In the genomic region with DNA sequence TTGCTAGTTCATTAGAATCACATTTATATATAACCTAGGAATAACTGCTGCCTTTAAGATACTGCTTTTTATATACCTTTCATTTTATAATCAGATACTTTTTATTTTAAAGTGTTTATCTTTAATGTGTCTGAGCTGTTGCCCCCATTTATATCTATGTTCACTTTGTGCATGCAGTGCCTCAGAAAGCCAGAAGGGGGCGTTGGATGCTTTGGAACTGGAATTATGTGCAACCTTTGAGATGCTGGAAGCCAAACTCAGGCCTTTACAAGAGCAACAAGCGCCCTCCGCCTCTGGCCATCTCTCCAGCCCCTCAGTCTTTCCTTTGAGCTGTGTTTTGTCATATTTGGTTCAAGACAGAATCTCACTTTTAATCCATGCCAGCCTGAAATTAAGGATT, we compare ENCODE assay signal across 24 mouse cellular contexts. TPM values are rescaled to one million over a fixed set of nuclear protein-coding genes. Genes with fewer than 3 reads are reported as not detected.
DNase-seq lines count a peak whose midpoint lies in the region; ATAC-seq and TF ChIP-seq lines count a peak whose summit lies in the region.
"Had no signal": no experiment of that assay in that cellular context is flagged by ENCODE, and none has a peak within 500 bp of the region (broad histone marks: within the 10 kb centered on the region; RNA-seq: fewer than 3 reads in every experiment).

No protein-coding gene starts in this region.

- no peaks in the 10 kb centered on the region for H3K9me3 ChIP-seq in forebrain, postnatal 0 days (ENCODE audit: low read length)
- 0 out of 2 replicates have a peak, but pooled peaks cover 4% of the 10 kb centered on the region for H3K9me3 ChIP-seq in forebrain, embryonic 12.5 days
- H3K9me3 ChIP-seq in CH12.LX (replicated peaks; ENCODE audit: low read length) = peaks cover 21% of the 10 kb centered on the region
- H3K9me3 ChIP-seq: embryonic facial prominence, embryonic 13.5 days; heart, embryonic 12.5 days; hindbrain, embryonic 15.5 days; liver, embryonic 13.5 days; neural tube, embryonic 12.5 days; stomach, embryonic 15.5 days had no signal

- no peaks in the 10 kb centered on the region for H3K4me1 ChIP-seq in forebrain, postnatal 0 days (ENCODE audit: insufficient read depth)
- H3K4me1 ChIP-seq in forebrain, embryonic 12.5 days = peaks cover 15% of the 10 kb centered on the region
- no peaks in the 10 kb centered on the region for H3K4me1 ChIP-seq in liver, adult 2 months (ENCODE audit: control insufficient read depth, insufficient read depth, low read length)
- H3K4me1 ChIP-seq in CH12.LX (ENCODE audit: control insufficient read depth in 1 of 2, insufficient read depth in 2 of 2) = no peaks in the 10 kb centered on the region
- peaks cover 2% of the 10 kb centered on the region; the same call in 1 of the 2 replicates for H3K4me1 ChIP-seq in cortical plate, adult 2 months (ENCODE audit: control insufficient read depth, insufficient read depth, low read length)

- no peak overlapping the region for H3K27ac ChIP-seq in forebrain, postnatal 0 days (ENCODE audit: low read depth, low read length)
- H3K27ac ChIP-seq in forebrain, embryonic 12.5 days = no peak overlapping the region
- H3K27ac ChIP-seq in liver, adult 2 months (replicated peaks; ENCODE audit: insufficient read depth, low read depth, low read length) = no peak overlapping the region
- no peak overlapping the region for H3K27ac ChIP-seq in CH12.LX (ENCODE audit: insufficient read depth, low read depth)
- H3K27ac ChIP-seq in cortical plate, adult 2 months (ENCODE audit: insufficient read depth, low read length) = no peak overlapping the region
- H3K27ac ChIP-seq: embryonic facial prominence, embryonic 13.5 days; hindbrain, embryonic 15.5 days; liver, embryonic 13.5 days; neural tube, embryonic 12.5 days; stomach, embryonic 15.5 days had no signal

- H3K36me3 ChIP-seq in forebrain, postnatal 0 days (ENCODE audit: insufficient read depth) = peaks cover 11% of the 10 kb centered on the region
- peaks cover 38% of the 10 kb centered on the region for H3K36me3 ChIP-seq in forebrain, embryonic 12.5 days (replicated peaks)
- H3K36me3 ChIP-seq in liver, adult 2 months (ENCODE audit: control insufficient read depth, insufficient read depth, low read length) = no peaks in the 10 kb centered on the region
- no peaks in the 10 kb centered on the region for H3K36me3 ChIP-seq in CH12.LX (replicated peaks in 1 of 2; ENCODE audit: control insufficient read depth in 1 of 2, insufficient read depth in 1 of 2, low read length in 1 of 2)
- H3K36me3 ChIP-seq: liver, embryonic 13.5 days had no signal

- no peak for ATAC-seq in forebrain, postnatal 0 days
- ATAC-seq in forebrain, embryonic 12.5 days (ENCODE audit: low FRiP score) = no peak

- TF ChIP-seq EP300 in CH12.LX (IDR thresholded peaks at IDR 0.05; ENCODE audit: low read length) = no peak

- TF ChIP-seq CTCF in forebrain, postnatal 0 days (IDR thresholded peaks at IDR 0.05; ENCODE audit: low read depth) = peak; percentile 41
- TF ChIP-seq CTCF in liver, adult 2 months (IDR thresholded peaks at IDR 0.05; ENCODE audit: low read depth, low read length) = 0 out of 2 replicates have a peak, but pooled peaks have one; percentile 16
- TF ChIP-seq CTCF in CH12.LX (conservative IDR thresholded peaks at IDR 0.05 in 1 of 2, IDR thresholded peaks at IDR 0.05 in 1 of 2; ENCODE audit: low read depth in 2 of 2, low read length in 2 of 2) = peak; percentile 13 to 33; a peak in 1 of 4 replicates
- 0 out of 2 replicates have a peak, but pooled peaks have one; percentile 3 for TF ChIP-seq CTCF in cortical plate, adult 2 months (IDR thresholded peaks at IDR 0.05; ENCODE audit: extremely low read depth, insufficient read depth, low read length)

- H3K4me3 ChIP-seq in forebrain, postnatal 0 days (ENCODE audit: low read depth, low read length) = no peak overlapping the region
- no peak overlapping the region for H3K4me3 ChIP-seq in forebrain, embryonic 12.5 days (replicated peaks)
- no peak overlapping the region for H3K4me3 ChIP-seq in liver, adult 2 months (ENCODE audit: insufficient read depth, low read depth, low read length)
- H3K4me3 ChIP-seq in CH12.LX (replicated peaks in 1 of 3; ENCODE audit: low read depth in 2 of 3, low read length in 2 of 3, poor library complexity in 1 of 3) = no peak overlapping the region
- no peak overlapping the region for H3K4me3 ChIP-seq in cortical plate, adult 2 months (ENCODE audit: insufficient read depth, low read length)
- H3K4me3 ChIP-seq: embryonic facial prominence, embryonic 13.5 days; heart, embryonic 12.5 days; hindbrain, embryonic 15.5 days; liver, embryonic 13.5 days; neural tube, embryonic 12.5 days; stomach, embryonic 15.5 days had no signal

- H3K9ac ChIP-seq in forebrain, postnatal 0 days = no peak overlapping the region
- no peak overlapping the region for H3K9ac ChIP-seq in forebrain, embryonic 12.5 days
- no peak overlapping the region for H3K9ac ChIP-seq in liver, adult 2 months (ENCODE audit: low read depth, low read length)
- no peak overlapping the region for H3K9ac ChIP-seq in CH12.LX (ENCODE audit: insufficient read depth, low read depth)
- H3K9ac ChIP-seq: embryonic facial prominence, embryonic 13.5 days; heart, embryonic 12.5 days; hindbrain, embryonic 15.5 days; liver, embryonic 13.5 days; neural tube, embryonic 12.5 days; stomach, embryonic 15.5 days had no signal

- no peak for TF ChIP-seq POLR2A in liver, adult 2 months (IDR thresholded peaks at IDR 0.05; ENCODE audit: extremely low read depth, insufficient read depth, low read length)
- no peak for TF ChIP-seq POLR2A in CH12.LX (IDR thresholded peaks at IDR 0.05; ENCODE audit: low read depth, low read length)
- TF ChIP-seq POLR2A in cortical plate, adult 2 months (IDR thresholded peaks at IDR 0.05; ENCODE audit: extremely low read depth, insufficient read depth, low read length) = no peak

- H3K27me3 ChIP-seq in forebrain, postnatal 0 days (ENCODE audit: insufficient read depth, low read length) = no peaks in the 10 kb centered on the region
- H3K27me3 ChIP-seq in forebrain, embryonic 12.5 days = no peaks in the 10 kb centered on the region
- H3K27me3 ChIP-seq in liver, adult 2 months (ENCODE audit: control insufficient read depth, insufficient read depth, low read length) = 0 out of 2 replicates have a peak, but pooled peaks cover 3% of the 10 kb centered on the region
- peaks cover 28% of the 10 kb centered on the region for H3K27me3 ChIP-seq in CH12.LX (replicated peaks)
- H3K27me3 ChIP-seq: embryonic facial prominence, embryonic 13.5 days; heart, embryonic 12.5 days; hindbrain, embryonic 15.5 days; neural tube, embryonic 12.5 days; stomach, embryonic 15.5 days had no signal

- no peaks in the 10 kb centered on the region for H3K79me2 ChIP-seq in liver, adult 2 months (ENCODE audit: control insufficient read depth, insufficient read depth, low read length)
- H3K79me2 ChIP-seq in CH12.LX (replicated peaks; ENCODE audit: control insufficient read depth, extremely low read depth, insufficient read depth, poor library complexity, severe bottlenecking) = no peaks in the 10 kb centered on the region

- no peak overlapping the region for H3K4me2 ChIP-seq in forebrain, postnatal 0 days (ENCODE audit: low read depth)
- H3K4me2 ChIP-seq in forebrain, embryonic 12.5 days = no peak overlapping the region
- no peak overlapping the region for H3K4me2 ChIP-seq in CH12.LX (ENCODE audit: insufficient read depth, low read depth, poor library complexity, severe bottlenecking)
- H3K4me2 ChIP-seq: embryonic facial prominence, embryonic 13.5 days; heart, embryonic 12.5 days; hindbrain, embryonic 15.5 days; liver, embryonic 13.5 days; neural tube, embryonic 12.5 days; stomach, embryonic 15.5 days had no signal

- TF ChIP-seq RAD21 in CH12.LX (IDR thresholded peaks at IDR 0.05; ENCODE audit: low read depth, low read length) = no peak

- in situ Hi-C loops in CH12.LX (cut with MboI; ENCODE audit: low pct_ligation_motif_present, low pct_unique_long_range_greater_than_20kb, low sequenced_read_pairs) = no loop called here

- WGBS in forebrain, postnatal 0 days = 69% methylated on average over 3 of the region's 3 CpGs
- WGBS in forebrain, embryonic 12.5 days = 72% methylated on average over 3 of the region's 3 CpGs
- WGBS in liver, adult 2 months = 74% methylated on average over 3 of the region's 3 CpGs

- no peak for DNase-seq in forebrain, postnatal 0 days
- no peak for DNase-seq in liver, adult 2 months (ENCODE audit: extremely low read depth, low read depth, low spot score)
- no peak for DNase-seq in liver
- no peak for DNase-seq in CH12.LX (ENCODE audit: extremely low read depth)
- DNase-seq in gastrocnemius, postnatal 4 days (ENCODE audit: low spot score in 2 of 2) = no peak
- DNase-seq in adrenal gland, postnatal 10 days = no peak
- DNase-seq: adrenal gland, adult 8-10 months; cerebellum, adult 8-10 months; gastrocnemius, postnatal 25 days; kidney, adult 8-10 months; kidney, postnatal 36 days; liver, embryonic 13.5 days; lung, postnatal 36 days; spleen, adult 18-20 months; thymus, postnatal 25 days had no signal

- dilution Hi-C loops in CH12.LX (cut with MboI; ENCODE audit: extremely low pct_ligation_motif_present, extremely low pct_unique_long_range_greater_than_20kb, low sequenced_read_pairs) = no loop called here

RNA-seq across cellular contexts. Expression of a gene that starts 4.1 kb away (rescaled TPM):
- total RNA-seq in forebrain, postnatal 0 days (2014; rRNA removed) = 91.2 and 101 TPM in 2 replicates
- 26.7 and 28.3 TPM in 2 replicates for polyA plus RNA-seq in forebrain, postnatal 0 days (2015; fragmentation: Nextera tagmentation; extraction: Ambion mirVana)
- 3.8 and 7.1 TPM in 2 replicates for polyA plus RNA-seq in forebrain, embryonic 12.5 days (2016; fragmentation: Nextera tagmentation; extraction: Ambion mirVana)
- total RNA-seq in liver, adult 2 months (2014; rRNA removed) = 0.28 and 0.47 TPM in 2 replicates
- 0.35 and 0.50 TPM in 2 replicates for polyA plus RNA-seq in liver, adult 2 months (2012; rRNA removed)
- not detected in 2 replicates for total RNA-seq in CH12.LX (2012; rRNA removed)
- total RNA-seq in CH12.LX (2014; rRNA removed) = not detected in 2 replicates
- not detected in 2 replicates for polyA plus RNA-seq in CH12.LX (2012; ENCODE audit: insufficient read length, low read depth)
- 49.2 and 52.2 TPM in 2 replicates for polyA plus RNA-seq in cortical plate, adult 2 months (2012; rRNA removed)
- total RNA-seq in gastrocnemius, postnatal 4 days (2021) = 10 to 100 TPM; 23.0 to 26.4 TPM
- total RNA-seq in adrenal gland, postnatal 10 days (2021) = 10 to 100 TPM; 22.8 to 34.9 TPM

RNA-seq across cellular contexts. Expression of a gene that starts 5.8 kb away (rescaled TPM):
- total RNA-seq in forebrain, postnatal 0 days (2014; rRNA removed) = 44.0 and 45.1 TPM in 2 replicates
- polyA plus RNA-seq in forebrain, postnatal 0 days (2015; fragmentation: Nextera tagmentation; extraction: Ambion mirVana) = 49.0 and 53.6 TPM in 2 replicates
- polyA plus RNA-seq in forebrain, embryonic 12.5 days (2016; fragmentation: Nextera tagmentation; extraction: Ambion mirVana) = 24.1 and 27.8 TPM in 2 replicates
- 1.9 and 3.0 TPM in 2 replicates for total RNA-seq in liver, adult 2 months (2014; rRNA removed)
- 3.5 and 3.9 TPM in 2 replicates for polyA plus RNA-seq in liver, adult 2 months (2012; rRNA removed)
- 3.2 and 3.3 TPM in 2 replicates for total RNA-seq in CH12.LX (2012; rRNA removed)
- total RNA-seq in CH12.LX (2014; rRNA removed) = 3.2 and 3.8 TPM in 2 replicates
- polyA plus RNA-seq in CH12.LX (2012; ENCODE audit: insufficient read length, low read depth) = 1.6 and 1.8 TPM in 2 replicates
- polyA plus RNA-seq in cortical plate, adult 2 months (2012; rRNA removed) = 26.4 and 27.0 TPM in 2 replicates
- total RNA-seq in gastrocnemius, postnatal 4 days (2021) = 10 to 100 TPM; 10.7 to 12.0 TPM
- total RNA-seq in adrenal gland, postnatal 10 days (2021) = 10 to 100 TPM; 13.4 to 15.7 TPM

RNA-seq across cellular contexts. Expression of a gene that starts 19.2 kb away (rescaled TPM):
- 0.62 and 0.71 TPM in 2 replicates for total RNA-seq in forebrain, postnatal 0 days (2014; rRNA removed)
- 1.3 and 2.1 TPM in 2 replicates for polyA plus RNA-seq in forebrain, postnatal 0 days (2015; fragmentation: Nextera tagmentation; extraction: Ambion mirVana)
- 0.41 and 0.94 TPM in 2 replicates for polyA plus RNA-seq in forebrain, embryonic 12.5 days (2016; fragmentation: Nextera tagmentation; extraction: Ambion mirVana)
- total RNA-seq in liver, adult 2 months (2014; rRNA removed) = not detected in 2 replicates
- not detected in 2 replicates for polyA plus RNA-seq in liver, adult 2 months (2012; rRNA removed)
- total RNA-seq in CH12.LX (2012; rRNA removed) (not detected in 2 replicates), CH12.LX (2014; rRNA removed) (not detected in 2 replicates)
- polyA plus RNA-seq in CH12.LX (2012; ENCODE audit: insufficient read length, low read depth) = not detected in 2 replicates
- polyA plus RNA-seq in cortical plate, adult 2 months (2012; rRNA removed) = 0.92 and 1.0 TPM in 2 replicates
- not detected for total RNA-seq in gastrocnemius, postnatal 4 days (2021)
- 1 to 10 TPM in 1 of 2 experiments, not detected in 1; 1.2 TPM for total RNA-seq in adrenal gland, postnatal 10 days (2021)
- total RNA-seq: gastrocnemius, postnatal 25 days; heart, postnatal 25 days; monocyte, adult 5-6 weeks had no signal
- polyA plus RNA-seq: heart, embryonic 12.5 days; liver, embryonic 13.5 days had no signal

RNA-seq across cellular contexts. Expression of a gene that starts 30.3 kb away (rescaled TPM):
- total RNA-seq in forebrain, postnatal 0 days (2014; rRNA removed) = 7.8 and 9.5 TPM in 2 replicates
- 10.9 and 11.1 TPM in 2 replicates for polyA plus RNA-seq in forebrain, postnatal 0 days (2015; fragmentation: Nextera tagmentation; extraction: Ambion mirVana)
- polyA plus RNA-seq in forebrain, embryonic 12.5 days (2016; fragmentation: Nextera tagmentation; extraction: Ambion mirVana) = 42.9 and 43.5 TPM in 2 replicates
- not detected in 2 replicates for total RNA-seq in liver, adult 2 months (2014; rRNA removed)
- polyA plus RNA-seq in liver, adult 2 months (2012; rRNA removed) = not detected in 2 replicates
- total RNA-seq in CH12.LX (2012; rRNA removed) = 0.21 TPM in 1 of 2 replicates, not detected in the other
- 0.11 TPM in 1 of 2 replicates, not detected in the other for total RNA-seq in CH12.LX (2014; rRNA removed)
- 0.29 and 0.44 TPM in 2 replicates for polyA plus RNA-seq in CH12.LX (2012; ENCODE audit: insufficient read length, low read depth)
- 2.2 TPM in 2 replicates for polyA plus RNA-seq in cortical plate, adult 2 months (2012; rRNA removed)
- total RNA-seq in gastrocnemius, postnatal 4 days (2021) = not detected
- total RNA-seq in adrenal gland, postnatal 10 days (2021) = under 1 TPM; 0.33 to 0.36 TPM
- total RNA-seq: gastrocnemius, postnatal 25 days; heart, postnatal 25 days; monocyte, adult 5-6 weeks had no signal

RNA-seq across cellular contexts. Expression of a gene that starts 40.1 kb away (rescaled TPM):
- total RNA-seq in forebrain, postnatal 0 days (2014; rRNA removed) = 60.6 and 64.0 TPM in 2 replicates
- 116 and 140 TPM in 2 replicates for polyA plus RNA-seq in forebrain, postnatal 0 days (2015; fragmentation: Nextera tagmentation; extraction: Ambion mirVana)
- polyA plus RNA-seq in forebrain, embryonic 12.5 days (2016; fragmentation: Nextera tagmentation; extraction: Ambion mirVana) = 189 and 196 TPM in 2 replicates
- total RNA-seq in liver, adult 2 months (2014; rRNA removed) = 22.6 and 24.9 TPM in 2 replicates
- 49.4 and 52.6 TPM in 2 replicates for polyA plus RNA-seq in liver, adult 2 months (2012; rRNA removed)
- total RNA-seq in CH12.LX (2012; rRNA removed) = 126 and 134 TPM in 2 replicates
- total RNA-seq in CH12.LX (2014; rRNA removed) = 79.4 and 86.3 TPM in 2 replicates
- polyA plus RNA-seq in CH12.LX (2012; ENCODE audit: insufficient read length, low read depth) = 108 and 145 TPM in 2 replicates
- 56.9 and 58.6 TPM in 2 replicates for polyA plus RNA-seq in cortical plate, adult 2 months (2012; rRNA removed)
- 10 to 100 TPM; 48.9 to 50.0 TPM for total RNA-seq in gastrocnemius, postnatal 4 days (2021)
- total RNA-seq in adrenal gland, postnatal 10 days (2021) = 100 to 1,000 TPM; 108 to 114 TPM

Comparison
In these comparisons a context has a peak if more than half of its experiments do, and no peak if none do; other contexts are left out.
1. RNA of a gene that starts 4.1 kb away (total RNA-seq): 91.2 to 101 TPM in forebrain, postnatal 0 days, 22.8 to 34.9 TPM in adrenal gland, postnatal 10 days and 23.0 to 26.4 TPM in gastrocnemius, postnatal 4 days; 0.28 to 0.47 TPM in liver, adult 2 months and not detected in CH12.LX; every median in the first group is over 10 times any median in the second.
2. Peak in every context shown above with its lines, with median percentiles within 50 percentile points of each other: CTCF ChIP-seq.